Mouse (Mus musculus): Measurements from ENCODE around the gene Prima1. TPM values are rescaled to one million over a fixed set of nuclear protein-coding genes. Genes with fewer than 3 reads are reported as not detected.

The Prima1 gene
- polyA plus RNA-seq, 1 experiment from 2014 or later, result 0.42 TPM

- DNase-seq (ENCODE audit: low spot score) (no peak), ATAC-seq (replicated peaks; ENCODE audit: low FRiP score, low read depth) (no peak)
- 50% methylated on average over 2 of the region's 2 CpGs for WGBS
- Histone ChIP-seq H3K4me3 (replicated peaks; ENCODE audit: low read depth, low read length) (no peak overlapping the region), H3K36me3 (ENCODE audit: insufficient read depth, low read length) (no peaks in the 10 kb centered on the region), H3K4me1 (replicated peaks; ENCODE audit: insufficient read depth, low read length) (no peaks in the 10 kb centered on the region), H3K9ac (ENCODE audit: low read depth, low read length) (no peak overlapping the region), H3K4me2 (ENCODE audit: low read length) (no peak overlapping the region), H3K27me3 (ENCODE audit: insufficient read depth, low read length) (no peaks in the 10 kb centered on the region), H3K27ac (no peak overlapping the region), H3K9me3 (replicated peaks; ENCODE audit: low read length) (no peaks in the 10 kb centered on the region)
- TF ChIP-seq CTCF (IDR thresholded peaks at IDR 0.05; ENCODE audit: low read depth), result no peak
These were observed 6.1 kb downstream of the Prima1 start for GRCm38 (mm10) chr12:103235856-103236255.

DNA sequence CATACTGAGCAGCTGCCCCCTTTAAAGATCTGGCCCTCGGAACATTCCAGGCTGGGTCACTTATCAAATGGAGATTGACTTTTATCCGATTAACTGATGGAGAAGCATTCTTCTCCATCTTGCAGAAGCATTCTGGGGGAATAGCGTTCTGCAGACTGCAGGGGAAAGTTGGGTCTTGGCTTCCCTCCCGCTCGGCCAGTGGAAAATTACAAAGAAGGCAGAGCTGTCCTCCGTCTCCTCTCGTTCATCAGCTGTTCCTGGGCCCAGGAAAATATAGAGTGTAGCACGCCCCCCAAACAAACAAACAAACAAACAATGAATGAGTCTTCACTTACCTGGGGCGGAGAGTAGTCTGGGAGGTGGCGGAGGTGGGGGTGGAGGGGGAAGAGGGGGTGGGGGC, 6.7 kb downstream of the Prima1 start:
- H3K9ac ChIP-seq (ENCODE audit: low read depth, low read length), result no peak overlapping the region
- H3K4me1 ChIP-seq (replicated peaks; ENCODE audit: insufficient read depth, low read length), result no peaks in the 10 kb centered on the region
- H3K27me3 ChIP-seq (ENCODE audit: insufficient read depth, low read length), result no peaks in the 10 kb centered on the region
- no peaks in the 10 kb centered on the region for H3K9me3 ChIP-seq (replicated peaks; ENCODE audit: low read length)
- H3K4me2 ChIP-seq (ENCODE audit: low read length), result no peak overlapping the region
- H3K36me3 ChIP-seq (ENCODE audit: insufficient read depth, low read length), result no peaks in the 10 kb centered on the region
- no peak overlapping the region for H3K4me3 ChIP-seq (replicated peaks; ENCODE audit: low read depth, low read length)
- no peak for TF ChIP-seq CTCF (IDR thresholded peaks at IDR 0.05; ENCODE audit: low read depth)
- DNase-seq (ENCODE audit: low spot score) (no peak), ATAC-seq (replicated peaks; ENCODE audit: low FRiP score, low read depth) (no peak)
- no peak overlapping the region for H3K27ac ChIP-seq
- WGBS, result 71% methylated on average over 10 of the region's 10 CpGs

- no peaks in the 10 kb centered on the region for H3K9me3 ChIP-seq (replicated peaks; ENCODE audit: low read length)
- H3K27ac ChIP-seq, result no peak overlapping the region
- WGBS, result 81% methylated on average over 4 of the region's 4 CpGs
- no peak overlapping the region for H3K9ac ChIP-seq (ENCODE audit: low read depth, low read length)
- no peaks in the 10 kb centered on the region for H3K36me3 ChIP-seq (ENCODE audit: insufficient read depth, low read length)
- H3K4me3 ChIP-seq (replicated peaks; ENCODE audit: low read depth, low read length), result no peak overlapping the region
- H3K4me1 ChIP-seq (replicated peaks; ENCODE audit: insufficient read depth, low read length), result no peaks in the 10 kb centered on the region
- H3K4me2 ChIP-seq (ENCODE audit: low read length), result no peak overlapping the region
- TF ChIP-seq CTCF (IDR thresholded peaks at IDR 0.05; ENCODE audit: low read depth), result no peak
- H3K27me3 ChIP-seq (ENCODE audit: insufficient read depth, low read length), result no peaks in the 10 kb centered on the region
- DNase-seq (ENCODE audit: low spot score) (no peak), ATAC-seq (replicated peaks; ENCODE audit: low FRiP score, low read depth) (no peak)
These were observed 12.9 kb downstream of the Prima1 start for GRCm38 (mm10) chr12:103229058-103229457.

DNA sequence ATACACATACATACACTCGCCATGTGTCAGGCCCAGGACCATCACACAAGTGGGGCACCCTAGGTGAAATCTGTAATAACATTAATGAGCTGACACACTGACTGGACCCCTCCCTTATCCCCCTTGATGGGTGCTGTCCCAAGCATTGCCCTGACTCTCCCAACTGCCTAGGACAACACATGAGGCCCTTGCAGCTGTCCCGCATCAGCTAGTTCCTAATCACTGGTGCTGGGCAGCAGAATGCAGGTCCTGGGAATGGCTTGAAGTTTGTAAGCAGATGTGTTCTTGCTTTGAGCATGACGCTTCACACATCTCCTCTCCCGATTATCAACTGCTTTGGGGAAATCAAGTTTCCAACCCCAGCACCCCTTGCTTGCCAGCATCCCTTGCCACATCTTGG, 15.8 kb downstream of the Prima1 start:
- no peak for ATAC-seq (replicated peaks; ENCODE audit: low FRiP score, low read depth)
- no peak overlapping the region for H3K4me3 ChIP-seq (replicated peaks; ENCODE audit: low read depth, low read length)
- no peaks in the 10 kb centered on the region; the same call in 1 of the 2 replicates for H3K27me3 ChIP-seq (ENCODE audit: insufficient read depth, low read length)
- no peak overlapping the region for H3K27ac ChIP-seq
- no peaks in the 10 kb centered on the region for H3K9me3 ChIP-seq (replicated peaks; ENCODE audit: low read length)
- 88% methylated on average over 4 of the region's 4 CpGs for WGBS
- no peak for DNase-seq (ENCODE audit: low spot score)
- no peak for TF ChIP-seq CTCF (IDR thresholded peaks at IDR 0.05; ENCODE audit: low read depth)
- H3K4me2 ChIP-seq (ENCODE audit: low read length), result no peak overlapping the region
- H3K36me3 ChIP-seq (ENCODE audit: insufficient read depth, low read length), result no peaks in the 10 kb centered on the region
- no peak overlapping the region for H3K9ac ChIP-seq (ENCODE audit: low read depth, low read length)
- no peaks in the 10 kb centered on the region for H3K4me1 ChIP-seq (replicated peaks; ENCODE audit: insufficient read depth, low read length)

DNA sequence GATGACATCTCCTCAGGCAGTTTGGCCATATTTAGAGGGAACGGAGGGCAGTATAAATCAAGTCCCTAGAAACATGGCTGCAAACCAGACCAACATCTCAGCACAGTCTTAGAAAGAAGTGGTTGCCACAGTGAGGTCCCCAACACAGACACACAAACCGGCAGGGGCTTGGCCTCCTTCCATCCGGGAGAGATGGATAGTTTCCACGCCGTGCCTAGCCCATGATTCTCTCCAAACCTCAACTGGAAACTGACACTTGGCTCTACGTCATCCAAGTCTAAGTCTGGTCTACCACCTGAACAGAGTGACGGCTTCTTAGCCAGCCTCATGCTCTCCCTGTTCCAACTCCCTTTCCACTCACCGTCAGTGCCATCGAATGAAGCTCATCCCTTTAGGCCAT, 18.3 kb downstream of the Prima1 start:
- ATAC-seq (replicated peaks; ENCODE audit: low FRiP score, low read depth) (no peak), DNase-seq (ENCODE audit: low spot score) (no peak)
- 91% methylated on average over 9 of the region's 9 CpGs for WGBS
- Histone ChIP-seq H3K27me3 (ENCODE audit: insufficient read depth, low read length) (no peaks in the 10 kb centered on the region; the same call in 1 of the 2 replicates), H3K36me3 (ENCODE audit: insufficient read depth, low read length) (no peaks in the 10 kb centered on the region), H3K4me3 (replicated peaks; ENCODE audit: low read depth, low read length) (no peak overlapping the region), H3K4me2 (ENCODE audit: low read length) (no peak overlapping the region), H3K27ac (no peak overlapping the region), H3K9me3 (replicated peaks; ENCODE audit: low read length) (no peaks in the 10 kb centered on the region), H3K9ac (ENCODE audit: low read depth, low read length) (no peak overlapping the region), H3K4me1 (replicated peaks; ENCODE audit: insufficient read depth, low read length) (no peaks in the 10 kb centered on the region)
- TF ChIP-seq CTCF (IDR thresholded peaks at IDR 0.05; ENCODE audit: low read depth), result no peak

DNA sequence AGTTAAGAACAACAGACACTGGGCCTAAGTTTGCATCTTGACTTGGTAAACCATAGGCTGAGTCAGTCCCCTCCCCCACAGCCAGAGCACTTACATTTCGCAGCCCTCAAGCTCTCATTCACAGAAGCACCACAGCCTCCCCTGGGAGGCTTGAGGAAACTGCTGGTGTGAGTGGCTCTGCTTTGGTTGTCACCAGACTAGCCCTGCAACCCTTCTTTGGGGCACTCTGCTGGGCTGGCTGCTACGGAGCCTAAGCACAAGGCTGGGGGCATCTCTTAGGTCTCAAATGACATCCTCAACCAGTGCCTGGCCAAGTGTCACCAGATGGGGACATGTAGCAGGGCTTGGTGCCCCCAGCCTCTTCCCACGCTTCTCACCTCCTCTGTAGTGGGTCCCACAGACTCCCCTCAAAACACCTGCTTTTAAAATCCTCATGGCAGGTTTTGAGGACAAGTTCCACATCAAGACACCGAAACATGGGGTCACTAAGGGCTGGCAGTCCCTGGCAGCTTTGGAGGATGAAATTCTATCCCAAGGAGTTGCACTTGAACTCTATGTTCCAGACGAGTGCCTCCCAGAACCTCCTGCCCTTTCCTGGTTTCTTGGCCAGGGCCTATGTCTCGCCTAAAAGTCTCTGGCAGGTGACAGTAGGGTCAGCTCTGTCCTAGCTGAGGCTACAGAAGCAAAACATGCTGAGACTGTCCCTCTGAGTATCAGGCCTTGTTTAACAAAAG, 25.9 kb downstream of the Prima1 start:
- Histone ChIP-seq H3K4me1 (replicated peaks; ENCODE audit: insufficient read depth, low read length) (no peaks in the 10 kb centered on the region; the same call in 1 of the 2 replicates), H3K4me3 (replicated peaks; ENCODE audit: low read depth, low read length) (no peak overlapping the region), H3K9me3 (replicated peaks; ENCODE audit: low read length) (no peaks in the 10 kb centered on the region), H3K27me3 (ENCODE audit: insufficient read depth, low read length) (no peaks in the 10 kb centered on the region), H3K27ac (no peak overlapping the region; the same call in 1 of the 2 replicates), H3K36me3 (ENCODE audit: insufficient read depth, low read length) (no peaks in the 10 kb centered on the region), H3K9ac (ENCODE audit: low read depth, low read length) (no peak overlapping the region), H3K4me2 (ENCODE audit: low read length) (no peak overlapping the region)
- no peak for TF ChIP-seq CTCF (IDR thresholded peaks at IDR 0.05; ENCODE audit: low read depth)
- ATAC-seq (replicated peaks; ENCODE audit: low FRiP score, low read depth) (no peak), DNase-seq (ENCODE audit: low spot score) (peak; percentile 67)
- 33% methylated on average over 6 of the region's 6 CpGs for WGBS

All from kidney, postnatal 0 days (tissue).